Mouse (Mus musculus) neural tube, embryonic 10.5 days (tissue): ENCODE measurements around the gene Senp8.
"Not testable (repeated sequence)": the region's sequence is repeated elsewhere in the genome, so short reads cannot be mapped to it uniquely, and the experiment has no call there.

ENCODE experiments used
- DNase-seq: peaks from one replicate; pipeline ENCODE4 v3.0.0-alpha.2; 2017; ENCODE audit warnings: low spot score; ENCODE audit errors: extremely low spot score

Gene Senp8

GRCm38 (mm10) chr9:59750267-59751065 is at the start of gene Senp8, which contains the start of gene Myo9a:
Gene Senp8 (minus strand): TSS chr9:59750710.
Gene Myo9a (plus strand): TSS chr9:59750896.
- DNase-seq: peak; percentile 100

GRCm38 (mm10) chr9:59766966-59767461 is 16.5 kb upstream of the Senp8 start:
- not testable (repeated sequence) for DNase-seq

GRCm38 (mm10) chr9:59760515-59760914 is 10.0 kb upstream of the Senp8 start:
- DNase-seq: no peak

- not testable (repeated sequence) for DNase-seq
Measured at GRCm38 (mm10) chr9:59757016-59757415, 6.5 kb upstream of the Senp8 start.

- no peak for DNase-seq
Measured at GRCm38 (mm10) chr9:59755199-59755598, 4.7 kb upstream of the Senp8 start.

GRCm38 (mm10) chr9:59751966-59752365 is 1.5 kb upstream of the Senp8 start:
- no peak for DNase-seq

GRCm38 (mm10) chr9:59751066-59751581 is 614 bp upstream of the Senp8 start:
- DNase-seq: peak; percentile 89

- no peak for DNase-seq
Measured at GRCm38 (mm10) chr9:59749581-59750265, 787 bp downstream of the Senp8 start.

GRCm38 (mm10) chr9:59748969-59749368 is 1.5 kb downstream of the Senp8 start:
- no peak for DNase-seq

GRCm38 (mm10) chr9:59748387-59748786 is 2.1 kb downstream of the Senp8 start:
- DNase-seq: no peak

- DNase-seq: no peak
Measured at GRCm38 (mm10) chr9:59743903-59744302, 6.6 kb downstream of the Senp8 start.

- DNase-seq: no peak
Measured at GRCm38 (mm10) chr9:59740593-59740992, 9.9 kb downstream of the Senp8 start.

- DNase-seq: no peak
Measured at GRCm38 (mm10) chr9:59735394-59735793, 15.1 kb downstream of the Senp8 start.

GRCm38 (mm10) chr9:59733075-59733474 is 17.4 kb downstream of the Senp8 start:
- DNase-seq: no peak

- no peak for DNase-seq
Measured at GRCm38 (mm10) chr9:59731136-59731535, 19.4 kb downstream of the Senp8 start.

- DNase-seq: no peak
Measured at GRCm38 (mm10) chr9:59727569-59728286, 22.8 kb downstream of the Senp8 start.

- no peak for DNase-seq
Measured at GRCm38 (mm10) chr9:59725515-59725914, 25.0 kb downstream of the Senp8 start.

- no peak for DNase-seq
Measured at GRCm38 (mm10) chr9:59723791-59724442, 26.6 kb downstream of the Senp8 start.

GRCm38 (mm10) chr9:59723096-59723657 is 27.3 kb downstream of the Senp8 start:
- peak; percentile 67 for DNase-seq

GRCm38 (mm10) chr9:59721144-59721543 is 29.4 kb downstream of the Senp8 start:
- no peak for DNase-seq

- DNase-seq: no peak
Measured at GRCm38 (mm10) chr9:59718237-59718636, 32.3 kb downstream of the Senp8 start.
